Mouse (Mus musculus) CH12.LX (cell line): ENCODE results near the gene Itpr1.

ENCODE experiments used
- CHD1 ChIP-seq: IDR thresholded peaks from 2 replicates; pipeline ENCODE4 v1.6.1; 2012; ENCODE audit warnings: low read depth, low read length, improper control_type of control experiment, inconsistent platforms
- CHD2 ChIP-seq: IDR thresholded peaks from 2 replicates; pipeline ENCODE4 v1.6.1; 2011; ENCODE audit warnings: low read length, improper control_type of control experiment
- CTCF ChIP-seq, 2 experiments: IDR thresholded peaks in 1 of 2; conservative IDR thresholded peaks in 1 of 2; 2 replicates each; pipeline ENCODE4 v1.5.1; 2011 to 2012; ENCODE audit warnings: low read depth in 2 of 2, low read length in 2 of 2, improper control_type of control experiment in 1 of 2, inconsistent platforms in 1 of 2, mild to moderate bottlenecking in 1 of 2, moderate library complexity in 1 of 2
- EP300 ChIP-seq: IDR thresholded peaks from 2 replicates; pipeline ENCODE4 v1.6.1; 2011; ENCODE audit warnings: low read length, improper control_type of control experiment
- ETS1 ChIP-seq: conservative IDR thresholded peaks from 2 replicates; pipeline ENCODE4 v1.6.1; 2012; ENCODE audit warnings: low read depth, mild to moderate bottlenecking, inconsistent platforms, low read length, improper control_type of control experiment, moderate library complexity
- JUND ChIP-seq: conservative IDR thresholded peaks from 2 replicates; pipeline ENCODE4 v1.6.1; 2011; ENCODE audit warnings: low read depth, low read length, improper control_type of control experiment
- MAFK ChIP-seq: IDR thresholded peaks from 2 replicates; pipeline ENCODE4 v1.6.1; 2011; ENCODE audit warnings: low read length, improper control_type of control experiment; ENCODE audit not compliant: insufficient replicate concordance
- NELFE ChIP-seq: IDR thresholded peaks from 2 replicates; pipeline ENCODE4 v1.6.1; 2011; ENCODE audit warnings: low read depth, low read length, improper control_type of control experiment
- NRF1 ChIP-seq: IDR thresholded peaks from 2 replicates; pipeline ENCODE4 v1.6.1; 2014; ENCODE audit warnings: low read depth, mild to moderate bottlenecking, inconsistent platforms, low read length, improper control_type of control experiment, moderate library complexity
- POLR2A ChIP-seq: IDR thresholded peaks from 2 replicates; pipeline ENCODE4 v1.6.1; 2011; ENCODE audit warnings: low read depth, mild to moderate bottlenecking, improper control_type of control experiment, low read length
- RCOR1 ChIP-seq: conservative IDR thresholded peaks from 2 replicates; pipeline ENCODE4 v1.6.1; 2012; ENCODE audit warnings: low read depth, mild to moderate bottlenecking, inconsistent platforms, low read length, improper control_type of control experiment
- USF2 ChIP-seq: conservative IDR thresholded peaks from 2 replicates; pipeline ENCODE4 v1.6.1; 2011; ENCODE audit warnings: low read depth, low read length, improper control_type of control experiment
- ZC3H11A ChIP-seq: IDR thresholded peaks from 2 replicates; pipeline ENCODE4 v1.6.1; 2012; ENCODE audit warnings: low read depth, mild to moderate bottlenecking, inconsistent platforms, low read length, improper control_type of control experiment
- ZNF384 ChIP-seq: IDR thresholded peaks from 2 replicates; pipeline ENCODE4 v1.6.1; 2012; ENCODE audit warnings: low read depth, low read length, improper control_type of control experiment, inconsistent platforms

GRCm38 (mm10) chr6:108517241-108517981 is 304.5 kb downstream of the Itpr1 start:
- no peak for TF ChIP-seq ZNF384
- TF ChIP-seq JUND = no peak
- no peak for TF ChIP-seq ETS1
- no peak for TF ChIP-seq CHD2
- no peak for TF ChIP-seq MAFK
- TF ChIP-seq CTCF (conservative IDR thresholded peaks at IDR 0.05 in 1 of 2, IDR thresholded peaks at IDR 0.05 in 1 of 2; ENCODE audit: low read depth in 2 of 2, low read length in 2 of 2) = no peak
- TF ChIP-seq EP300 = no peak
- no peak for TF ChIP-seq POLR2A
- TF ChIP-seq NELFE = no peak
- TF ChIP-seq NRF1 = no peak
- no peak for TF ChIP-seq CHD1
- no peak for TF ChIP-seq ZC3H11A
- TF ChIP-seq RCOR1 = no peak
- no peak for TF ChIP-seq USF2
